Mouse (Mus musculus): Measurements from ENCODE around the gene Cfap65.

The Cfap65 gene

DNA sequence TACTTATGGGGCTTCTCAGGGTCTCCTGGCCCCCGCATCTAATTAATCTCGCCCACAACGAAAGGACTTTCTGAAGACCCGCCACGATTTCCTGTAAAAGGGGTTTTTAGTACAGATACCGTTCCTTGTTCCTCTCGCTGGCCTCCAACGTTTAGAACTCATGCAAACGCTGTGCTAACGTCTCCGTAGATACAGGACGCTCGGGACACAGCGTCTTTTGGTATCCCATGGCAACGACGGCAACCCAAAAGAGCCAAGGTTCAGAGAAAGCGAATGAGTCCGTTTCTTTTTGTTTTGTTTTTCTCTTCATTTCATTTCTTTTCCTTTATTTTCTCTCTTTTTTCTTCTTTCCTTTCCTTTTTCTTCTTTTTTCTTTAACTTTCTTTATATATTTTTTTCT, at the start of gene Cfap65:
Cfap65 (minus strand) TSS at position 198 of the 400 bp plus-strand sequence.
- DNase-seq (ENCODE audit: low spot score), result no peak

DNA sequence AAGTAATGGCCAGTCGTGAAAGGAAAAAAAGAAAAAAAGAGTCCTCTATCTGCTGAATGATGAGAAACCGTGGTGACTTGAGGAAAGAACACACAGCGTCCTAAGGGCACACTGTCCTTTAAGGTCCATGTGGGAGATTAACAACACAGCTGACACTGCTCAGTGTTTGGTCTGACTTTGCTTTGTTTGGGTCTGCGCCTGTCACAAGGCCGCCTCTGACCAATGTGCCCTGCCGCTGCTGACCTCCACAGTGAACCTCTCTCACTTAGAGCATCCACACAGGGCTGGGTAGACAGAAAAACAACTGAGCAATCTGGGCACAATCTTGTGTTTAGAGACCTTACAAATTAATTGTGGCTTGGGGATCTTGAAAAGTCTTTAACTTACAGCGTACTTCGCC, 41.6 kb upstream of the Cfap65 start:
- DNase-seq (ENCODE audit: low spot score), result no peak

DNA sequence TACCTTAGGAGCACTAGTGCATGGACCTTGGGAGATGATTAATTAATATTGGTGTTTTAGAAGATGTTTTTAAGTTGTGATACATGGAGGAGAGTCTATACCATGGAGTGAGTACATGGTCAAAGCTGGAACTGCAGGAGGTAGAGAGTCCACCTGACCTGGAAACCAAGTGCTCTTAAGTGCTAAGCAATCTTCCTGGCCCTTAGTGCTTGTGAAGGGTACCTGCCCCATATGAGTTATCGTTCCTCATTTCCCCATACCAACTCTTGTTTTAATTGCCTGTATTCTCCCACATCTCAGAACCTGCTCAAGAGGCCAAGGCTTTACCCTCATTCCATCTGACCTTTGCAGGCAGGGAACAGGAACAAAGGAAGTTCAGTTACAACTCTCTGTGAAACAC, 40.5 kb upstream of the Cfap65 start:
- DNase-seq (ENCODE audit: low spot score), result no peak

DNA sequence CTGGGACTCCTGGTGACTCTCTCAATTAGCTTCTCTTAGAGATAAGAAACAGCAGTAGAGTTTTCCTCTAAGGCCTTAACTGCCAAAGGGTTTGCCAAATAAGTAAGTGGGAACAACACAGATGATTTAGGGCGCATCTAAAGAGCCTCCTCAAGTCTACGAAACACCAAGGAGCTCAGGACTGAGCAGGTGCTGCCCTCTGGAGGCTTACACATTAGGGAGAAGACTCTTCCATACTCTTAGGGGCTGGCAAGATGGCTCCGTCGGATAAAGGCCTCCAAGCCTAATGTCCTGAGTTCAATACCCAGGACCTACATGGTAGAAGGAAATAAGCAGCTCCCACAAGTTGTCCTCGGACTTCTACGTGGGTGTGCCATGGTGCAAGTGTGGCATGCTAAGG, 38.2 kb upstream of the Cfap65 start:
- no peak for DNase-seq (ENCODE audit: low spot score)

DNA sequence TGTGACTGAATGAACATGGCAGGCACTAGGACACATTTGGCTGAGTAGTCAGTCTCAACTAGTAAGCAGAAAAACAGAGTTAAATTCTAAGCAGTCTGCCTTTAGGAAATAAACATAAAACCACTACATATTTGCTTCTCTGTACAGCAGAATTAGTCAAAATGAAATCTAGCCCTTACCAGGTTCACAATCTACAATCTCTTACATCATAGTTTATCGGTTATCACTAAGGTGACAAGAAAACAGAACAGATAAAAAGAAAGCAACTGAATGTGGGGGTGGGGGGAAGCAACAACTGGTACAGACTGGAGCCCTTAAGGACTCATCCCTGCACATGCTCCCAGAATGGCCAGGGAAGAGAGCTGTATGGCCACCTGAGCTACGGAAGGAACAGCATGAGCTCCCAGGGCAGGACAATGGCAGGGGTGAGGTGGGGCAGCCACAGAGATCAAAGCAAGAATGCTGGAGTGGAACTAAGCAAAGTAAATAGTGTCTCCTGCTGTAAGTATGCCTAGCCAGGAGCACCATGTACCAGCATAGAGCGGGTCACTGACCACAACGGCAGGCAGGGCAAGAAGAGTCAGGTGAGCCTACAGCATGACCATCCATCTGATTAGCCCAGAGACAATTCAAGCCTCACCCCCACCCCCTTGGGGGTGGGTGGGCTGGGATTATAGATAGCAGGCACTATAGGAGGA, 36.1 kb upstream of the Cfap65 start:
- no peak for DNase-seq (ENCODE audit: low spot score)

DNA sequence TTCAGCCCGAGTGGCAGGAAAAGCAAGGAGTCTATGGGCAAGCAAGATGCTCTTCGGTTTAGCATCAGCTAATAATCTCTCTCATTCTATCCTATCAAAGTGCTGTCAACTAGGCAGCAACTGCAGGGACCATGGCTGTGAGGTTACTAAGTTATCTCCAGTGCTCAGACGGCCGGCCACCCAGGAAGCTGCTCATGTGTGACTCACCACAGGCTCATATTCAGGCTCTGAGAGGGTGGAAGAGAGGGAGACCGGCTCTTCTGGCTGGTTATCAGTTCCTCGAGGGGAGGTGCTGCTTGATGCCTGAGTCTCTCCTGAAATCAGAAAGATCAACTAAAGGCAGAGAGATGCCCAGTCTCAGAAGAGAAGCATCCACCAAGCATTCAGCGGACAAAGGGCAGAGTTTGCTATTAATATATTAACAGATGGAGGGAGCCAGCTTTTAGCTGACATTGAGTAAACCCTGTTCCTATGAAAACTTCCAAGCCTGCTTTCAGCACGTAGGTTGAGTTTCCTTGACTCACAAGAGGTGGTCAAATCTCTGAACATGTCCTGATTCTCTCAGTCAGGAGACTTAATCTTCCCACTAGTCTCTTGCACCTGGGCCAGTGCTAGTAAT, 32.7 kb upstream of the Cfap65 start:
- DNase-seq (ENCODE audit: low spot score), result no peak

DNA sequence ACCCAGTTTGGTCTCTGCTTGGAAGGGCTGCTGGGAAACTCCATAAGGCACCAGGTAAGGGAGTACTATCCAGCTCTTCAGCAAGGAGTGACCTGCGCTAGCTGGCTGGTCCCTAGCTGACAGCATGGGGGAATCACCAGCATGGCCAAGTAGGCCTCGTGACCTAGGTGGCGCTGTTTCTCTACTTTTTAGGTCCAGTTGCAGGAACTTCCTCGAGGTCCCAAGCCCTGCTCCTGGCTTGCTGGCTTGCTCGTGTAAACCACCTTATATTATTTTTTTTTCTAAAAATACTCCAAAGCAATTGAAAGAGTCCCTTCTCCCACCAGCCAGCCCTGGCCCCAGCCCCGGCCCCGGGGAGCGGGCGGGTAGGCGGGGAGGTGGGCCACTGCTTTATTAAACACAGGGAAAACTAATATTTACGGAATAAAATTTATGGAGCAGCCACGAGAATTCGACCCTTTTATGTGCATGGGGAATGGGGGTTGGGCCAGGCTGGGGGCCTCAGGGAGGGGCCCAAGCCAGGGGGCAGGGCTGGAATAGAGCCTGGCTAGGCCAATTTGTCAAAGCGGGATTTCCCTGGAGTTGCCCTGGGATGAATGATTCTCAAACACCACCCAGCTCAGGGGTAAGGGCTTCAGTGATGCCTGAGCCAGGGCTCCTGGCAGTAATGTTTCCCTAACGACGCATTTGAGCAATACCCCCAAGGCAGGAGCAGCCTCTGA, 29.3 kb upstream of the Cfap65 start:
- DNase-seq (ENCODE audit: low spot score), result peak; percentile 91

DNA sequence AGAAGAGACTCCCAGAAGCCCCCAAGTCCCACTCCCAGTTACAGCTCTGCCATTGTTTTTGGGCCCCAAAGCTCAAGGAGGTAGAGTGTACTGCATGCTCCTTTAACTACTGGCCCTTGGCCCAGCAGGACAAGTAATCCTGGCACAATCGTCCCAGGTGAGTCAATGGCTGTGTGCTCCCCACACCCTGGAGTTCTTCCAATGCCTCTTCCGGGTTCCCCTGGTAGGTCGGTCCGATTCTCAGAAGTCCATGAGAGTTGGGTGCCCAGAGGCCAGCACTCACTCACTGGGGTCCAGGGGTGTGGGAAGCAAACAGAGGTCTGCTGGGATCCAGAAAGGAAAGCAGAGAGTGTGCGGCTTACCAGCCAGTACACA, 27.4 kb upstream of the Cfap65 start:
- no peak for DNase-seq (ENCODE audit: low spot score)

DNA sequence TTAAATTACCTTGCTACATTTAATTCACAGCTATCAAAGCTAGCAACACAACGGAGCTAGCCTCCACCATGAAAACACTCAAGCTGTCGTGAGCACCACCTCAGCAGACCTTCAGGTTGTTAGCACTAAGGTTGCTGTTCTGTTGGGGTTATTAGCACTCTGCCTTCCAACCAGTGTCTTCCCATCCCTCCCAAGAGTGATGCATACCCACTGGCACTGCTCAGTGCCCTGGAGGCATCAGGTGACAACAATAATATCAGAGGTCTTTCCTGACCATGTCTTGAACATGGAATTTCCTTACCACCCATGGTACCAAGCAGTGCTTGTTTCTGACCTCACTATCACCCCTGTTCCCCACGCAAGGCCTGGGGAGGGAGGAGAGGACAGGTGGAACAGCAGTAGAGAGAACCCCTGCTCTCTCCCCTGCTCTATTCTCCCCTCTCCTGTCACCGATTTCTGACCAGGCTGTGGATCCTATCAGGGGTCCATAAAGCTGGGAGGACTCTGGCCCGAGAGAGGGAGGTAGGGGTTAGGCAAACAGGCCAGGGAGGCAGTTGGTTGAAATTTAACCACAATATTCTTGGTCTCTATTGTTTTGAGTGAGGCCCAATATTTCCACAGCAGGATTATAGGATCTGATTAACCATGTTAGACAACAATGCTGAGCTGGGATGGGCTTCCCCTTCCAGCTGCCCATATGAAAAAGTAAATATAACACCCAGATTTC, 26.9 kb upstream of the Cfap65 start:
- no peak for DNase-seq (ENCODE audit: low spot score)

DNA sequence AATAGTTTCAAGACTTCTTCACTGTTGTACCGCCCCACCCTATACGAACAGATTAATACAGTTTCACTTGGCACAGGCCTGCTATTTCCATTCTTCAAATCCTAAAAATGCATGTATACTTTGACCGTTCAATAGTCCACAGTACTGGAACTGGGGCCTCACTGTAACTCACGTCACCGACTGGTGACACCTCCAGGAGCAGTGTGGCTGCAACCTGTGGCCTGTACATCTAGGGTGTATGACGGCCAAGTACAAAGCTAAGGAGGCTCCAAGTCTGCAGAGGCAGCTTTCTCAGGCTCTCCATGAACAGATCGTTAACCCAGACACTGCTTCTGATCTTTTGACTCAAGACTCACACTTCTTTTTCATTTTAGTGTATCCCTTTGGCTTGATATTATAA, 26.3 kb upstream of the Cfap65 start:
- DNase-seq (ENCODE audit: low spot score), result no peak

DNA sequence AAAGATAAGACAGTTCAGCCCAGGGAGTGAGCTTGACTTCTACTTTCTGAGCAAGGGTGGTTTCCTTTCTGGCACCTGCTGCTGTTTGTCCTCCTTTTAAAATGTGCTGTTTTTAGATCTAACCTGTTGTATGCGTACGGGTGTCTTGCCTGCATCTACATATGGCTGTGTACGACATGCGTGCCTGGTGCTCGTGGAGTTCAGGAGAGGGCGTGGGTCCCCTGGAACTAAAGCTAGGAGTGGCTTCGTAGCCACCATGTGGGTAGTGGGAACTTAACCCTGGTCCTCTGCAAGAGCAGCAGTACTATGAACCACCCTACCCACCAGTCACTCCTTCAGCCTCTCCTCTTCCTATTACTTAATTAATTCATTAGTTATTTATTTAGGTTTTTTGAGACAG, 24.7 kb upstream of the Cfap65 start:
- no peak for DNase-seq (ENCODE audit: low spot score)

DNA sequence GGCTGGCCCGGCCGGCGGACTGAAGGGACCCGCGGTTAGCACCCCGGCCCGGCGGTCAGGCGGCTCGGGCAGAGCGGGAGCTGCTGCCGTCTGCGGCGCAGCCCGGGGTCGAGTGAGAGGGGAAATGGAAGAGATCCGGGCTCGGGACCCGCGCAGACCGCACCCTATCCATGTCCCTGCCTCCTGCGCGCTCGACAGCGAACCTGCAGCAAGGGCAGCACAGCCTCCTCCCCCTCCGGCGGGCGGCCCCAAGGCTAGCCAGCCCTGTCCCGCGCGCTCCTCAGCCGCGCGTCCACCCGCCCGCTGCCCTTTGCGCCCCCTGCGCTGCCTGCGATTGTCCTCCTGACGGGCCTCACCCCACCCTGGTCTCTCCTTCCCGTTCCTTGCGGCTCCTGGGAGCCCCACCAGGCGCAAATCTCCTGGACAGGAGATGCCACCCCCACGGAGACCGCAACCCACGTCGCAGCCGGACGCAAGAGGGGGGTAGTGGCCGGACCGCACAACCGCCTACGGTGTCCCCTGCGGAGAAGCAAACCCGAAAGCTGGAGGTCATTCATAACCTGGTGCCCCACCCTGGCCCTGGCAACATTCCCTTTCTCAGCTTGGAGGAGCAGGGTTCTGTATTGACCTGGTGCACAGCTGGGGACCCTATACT, 16.3 kb upstream of the Cfap65 start, which contains the start of gene Ihh:
Ihh (minus strand) TSS at position 117 of the 655 bp plus-strand sequence.
- DNase-seq (ENCODE audit: low spot score), result no peak

DNA sequence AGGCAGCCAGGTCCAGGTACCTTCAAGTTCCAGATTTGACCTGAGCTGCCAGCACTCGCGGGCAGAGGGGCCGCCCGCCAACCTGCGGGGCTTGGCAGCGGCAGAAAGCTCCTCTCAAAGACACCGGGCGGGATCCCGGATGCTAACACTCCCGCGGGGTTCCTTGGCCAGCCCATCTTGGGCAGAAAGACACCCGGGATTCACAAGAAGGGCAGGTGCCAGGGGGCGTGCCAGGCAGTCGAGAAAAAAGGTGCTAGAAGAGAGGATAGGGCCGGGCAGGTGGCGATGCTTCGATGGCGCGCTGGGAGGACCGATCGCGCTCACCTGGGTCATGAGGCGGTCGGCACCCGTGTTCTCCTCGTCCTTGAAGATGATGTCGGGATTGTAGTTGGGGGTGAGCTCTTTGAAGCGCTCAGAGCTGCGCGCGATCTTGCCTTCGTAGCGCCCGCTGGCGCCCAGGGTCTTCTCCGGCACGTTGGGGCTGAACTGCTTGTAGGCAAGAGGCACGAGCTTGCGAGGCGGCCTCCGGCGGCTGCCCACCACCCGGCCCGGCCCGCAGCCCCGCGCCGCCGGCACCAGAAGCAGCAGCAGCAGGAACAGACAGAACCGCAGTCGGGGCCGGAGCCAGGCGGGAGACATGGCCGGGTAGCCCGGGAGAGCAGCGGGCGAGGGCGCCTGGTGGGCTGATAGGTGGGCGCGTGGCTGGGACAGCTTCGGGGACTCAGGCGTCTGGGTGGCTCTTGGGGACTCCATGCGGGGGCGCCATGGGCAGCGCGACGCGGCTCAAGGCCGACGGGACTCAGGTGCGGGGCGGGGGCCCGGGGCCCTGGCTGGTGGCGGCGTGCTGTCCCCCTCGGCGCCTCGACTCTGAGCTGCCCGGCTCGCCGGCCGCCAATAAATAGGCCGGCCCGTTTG, 15.4 kb upstream of the Cfap65 start:
- DNase-seq (ENCODE audit: low spot score), result no peak

DNA sequence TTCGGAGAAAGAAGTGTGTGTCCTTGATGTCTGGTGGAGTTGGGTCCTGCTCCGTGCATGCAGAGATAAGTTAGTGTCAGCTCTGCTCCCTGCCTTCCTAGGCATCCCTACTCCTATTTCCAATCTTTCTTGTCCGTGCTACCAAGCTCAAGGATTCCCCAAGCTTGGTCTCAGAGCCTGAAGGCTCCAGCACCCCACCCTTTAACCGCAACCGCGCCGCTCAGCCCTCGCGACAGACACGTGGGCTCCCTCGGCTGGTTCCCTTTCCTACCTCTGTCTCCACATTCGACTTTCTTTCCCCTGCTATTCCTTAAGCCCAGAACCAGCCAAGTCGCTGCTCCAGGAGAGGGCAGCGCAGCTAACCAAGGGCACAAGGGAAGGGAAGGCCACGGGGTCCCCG, 14.7 kb upstream of the Cfap65 start:
- DNase-seq (ENCODE audit: low spot score), result no peak

DNA sequence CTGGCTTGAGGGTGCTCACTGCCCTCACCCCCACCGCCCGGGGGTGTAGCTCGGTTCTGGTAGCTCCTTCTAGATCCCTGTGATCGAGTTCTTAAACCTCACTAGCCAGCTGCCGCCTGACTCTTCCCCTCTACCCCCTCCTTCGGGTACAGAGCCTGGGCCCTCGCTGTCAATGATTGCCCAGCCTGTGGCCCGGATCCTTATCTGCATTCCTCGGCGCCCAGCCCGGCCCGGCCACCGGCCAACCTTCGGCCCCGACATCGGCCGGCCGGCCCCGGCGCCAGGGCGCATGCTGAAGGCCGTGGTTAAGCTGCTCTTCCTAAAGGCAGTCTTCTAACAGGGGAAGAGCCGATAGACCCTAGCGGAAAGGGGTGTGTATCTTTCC, 14.3 kb upstream of the Cfap65 start:
- no peak for DNase-seq (ENCODE audit: low spot score)

DNA sequence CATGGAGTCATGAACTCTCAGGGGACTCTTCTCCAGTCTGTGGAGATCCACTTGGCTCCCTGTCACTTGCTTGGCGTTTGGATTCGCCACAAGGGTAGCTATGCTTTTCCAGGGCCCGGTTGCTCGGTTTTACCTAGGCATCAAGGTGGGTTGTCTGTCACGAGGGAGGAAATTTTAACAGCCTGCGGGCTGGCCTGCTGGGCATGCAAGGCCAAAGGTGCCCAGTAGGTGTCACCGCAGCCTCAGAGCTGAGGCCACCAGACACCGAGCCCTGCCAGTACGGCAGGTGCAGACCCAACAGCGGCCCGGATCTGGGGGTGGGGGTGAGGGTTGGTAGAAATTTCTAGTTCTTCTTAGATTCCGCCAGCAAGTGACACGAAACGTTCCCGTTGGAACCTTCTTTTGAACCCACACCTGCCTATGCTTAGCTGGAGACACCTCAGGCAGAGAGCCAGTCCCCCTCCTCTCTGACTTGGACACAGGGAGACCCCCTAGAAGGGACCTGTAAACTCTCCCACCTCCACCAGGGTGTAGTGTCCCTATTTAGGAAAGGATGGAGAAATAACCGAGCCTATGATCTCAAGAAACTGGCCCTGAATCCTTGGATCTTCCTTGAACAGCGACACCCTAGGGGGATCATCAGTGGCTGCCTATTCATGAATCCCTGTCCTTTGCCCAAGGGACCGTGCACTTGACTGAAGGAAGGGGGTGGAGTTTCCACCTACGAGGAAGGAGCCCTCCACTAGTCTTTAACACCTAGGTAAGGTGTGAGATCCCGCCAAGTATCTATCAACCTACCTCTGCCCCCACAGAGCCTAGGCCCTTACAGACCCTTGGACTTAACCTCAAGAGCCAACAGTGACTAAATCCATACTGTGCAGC, 13.6 kb upstream of the Cfap65 start:
- DNase-seq (ENCODE audit: low spot score), result peak; percentile 46

DNA sequence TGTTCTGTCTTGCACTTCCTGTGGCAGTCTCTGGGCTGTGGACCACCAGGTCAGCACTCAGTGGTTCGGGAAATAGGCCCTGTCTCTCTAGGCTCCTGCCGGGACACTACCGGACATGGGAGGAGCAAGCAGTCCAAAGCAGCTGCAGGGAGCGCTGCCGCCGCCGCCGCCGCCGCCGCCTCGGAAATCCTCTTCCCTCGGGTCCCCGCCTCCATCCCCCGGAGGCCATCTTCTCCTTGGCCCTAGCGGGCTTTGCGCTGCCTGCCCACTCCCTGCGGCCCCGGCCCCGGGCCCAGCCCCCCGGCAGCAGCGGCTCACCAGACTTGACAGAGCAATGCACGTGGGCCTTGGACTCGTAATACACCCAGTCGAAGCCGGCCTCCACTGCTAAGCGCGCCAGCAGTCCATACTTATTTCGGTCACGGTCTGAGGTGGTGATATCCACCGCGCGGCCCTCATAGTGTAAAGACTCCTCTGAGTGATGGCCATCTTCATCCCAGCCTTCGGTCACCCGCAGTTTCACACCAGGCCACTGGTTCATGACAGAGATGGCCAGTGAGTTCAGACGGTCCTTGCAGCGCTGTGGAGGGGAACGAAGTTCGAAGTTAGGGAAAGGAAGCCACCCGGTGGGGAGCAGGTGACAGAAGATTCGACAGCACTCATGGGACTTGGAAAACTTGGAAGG, 12.7 kb upstream of the Cfap65 start:
- DNase-seq (ENCODE audit: low spot score), result no peak

DNA sequence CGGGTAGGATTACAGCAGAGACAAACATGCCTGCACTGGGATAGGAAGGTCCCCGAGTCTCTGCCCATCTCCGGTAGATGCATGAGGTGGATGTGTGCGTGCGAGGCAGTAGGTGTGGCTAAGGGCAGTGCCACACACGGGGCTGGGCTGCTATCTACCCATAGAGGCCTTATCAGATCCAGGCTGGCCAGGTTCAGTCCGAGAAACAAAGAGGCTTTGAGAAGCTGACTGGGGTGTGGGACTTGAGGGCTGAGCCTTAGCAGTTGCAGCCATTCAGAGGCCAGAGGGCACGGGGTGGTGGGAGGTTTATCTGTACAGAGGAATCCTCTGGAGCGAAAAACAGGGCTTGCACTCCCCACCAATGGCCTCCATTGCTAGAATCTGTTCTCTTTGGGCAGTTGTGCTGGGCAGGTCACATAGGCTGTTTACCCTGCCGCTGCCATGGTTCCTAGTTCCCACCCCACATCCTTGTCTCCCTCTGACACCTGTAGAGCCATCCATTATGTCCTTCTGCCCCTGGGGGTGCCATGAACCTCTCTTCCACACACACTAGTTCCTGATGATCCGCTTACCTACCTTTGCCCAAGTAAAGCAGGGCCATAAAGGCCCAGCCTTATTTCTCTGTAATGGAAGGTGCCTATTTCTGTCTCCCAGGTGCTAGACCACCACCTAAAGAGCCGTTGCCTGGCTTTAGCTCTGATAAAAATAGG, 6.4 kb upstream of the Cfap65 start:
- no peak for DNase-seq (ENCODE audit: low spot score)

DNA sequence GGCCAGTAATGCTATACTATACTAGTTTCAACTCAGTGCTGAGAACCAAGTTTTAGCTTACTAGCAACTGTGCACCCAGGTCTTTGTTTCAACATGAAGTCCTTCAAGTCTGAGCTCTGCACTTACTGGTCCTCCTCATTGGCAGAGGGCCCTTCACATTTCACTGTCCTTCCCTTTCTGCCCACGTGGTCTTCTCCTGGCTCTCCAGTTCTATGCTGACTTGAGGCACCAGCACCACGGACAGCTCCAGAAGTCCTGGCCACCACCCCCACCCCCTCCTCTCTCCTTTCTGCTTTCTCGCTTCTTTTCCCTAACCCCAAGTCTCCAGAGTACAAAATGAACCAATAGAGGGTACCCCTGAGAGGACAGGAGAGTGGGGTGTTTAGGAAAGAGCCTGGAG, 4.4 kb upstream of the Cfap65 start:
- DNase-seq (ENCODE audit: low spot score), result peak; percentile 53

Measured in adipocyte (in vitro differentiated cells).